Mouse (Mus musculus) E14TG2a.4 (cell line): ENCODE measurements around the gene Abca4.

ENCODE experiments used
- CTCF ChIP-seq: conservative IDR thresholded peaks from 2 replicates; pipeline ENCODE4 v1.5.1; 2014; ENCODE audit warnings: low read length
- NANOG ChIP-seq: IDR thresholded peaks from 2 replicates; pipeline ENCODE4 v1.6.1; 2014; ENCODE audit warnings: borderline replicate concordance, low read length, mixed read lengths

GRCm38 (mm10) chr3:122010292-122010691, 34.0 kb upstream of the Abca4 start:
- TF ChIP-seq CTCF (no peak), NANOG (no peak)
